Mouse (Mus musculus) mesoderm, embryonic 11.5 days (tissue): Measurements from ENCODE around the gene Bcap31.
A peak's percentile ranks its signal among the peaks of the same experiment; 100 is the strongest.
"Not testable (repeated sequence)": the region's sequence is repeated elsewhere in the genome, so short reads cannot be mapped to it uniquely, and the experiment has no call there.

Source experiments
- DNase-seq: peaks from one replicate; pipeline ENCODE4 v3.0.0-alpha.2; 2012; ENCODE audit warnings: low read depth, low spot score

Gene Bcap31

DNA sequence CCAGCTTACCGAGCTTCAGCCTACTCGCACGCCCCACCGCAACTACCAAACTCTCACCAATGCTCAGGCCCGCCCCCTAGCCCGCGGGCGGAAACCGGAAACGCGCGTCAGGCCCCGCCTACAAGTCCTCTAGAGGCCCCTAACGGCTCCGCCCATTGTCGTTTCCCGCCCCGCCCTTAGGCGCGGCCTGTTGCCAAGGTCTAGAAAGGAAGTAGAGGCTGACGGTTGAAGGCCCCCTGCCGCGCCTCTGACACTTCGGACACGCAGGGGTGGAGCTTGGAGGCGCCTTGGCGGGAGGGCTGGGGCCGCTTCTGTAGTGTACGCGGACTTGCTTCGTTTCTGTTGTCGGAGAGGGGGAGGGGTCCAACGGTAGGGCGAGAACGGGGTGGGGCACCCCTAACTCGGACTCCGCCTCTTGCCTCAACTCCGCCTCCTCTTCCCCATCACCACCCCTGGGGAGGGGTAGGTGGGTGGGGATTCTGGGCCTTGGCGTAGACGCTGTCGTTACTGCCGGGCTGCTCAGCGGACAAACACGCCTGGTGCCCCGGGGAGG lies at the start of gene Bcap31, which contains the start of gene Abcd1:
Gene Bcap31 (minus strand): TSS at position 67 of the 553 bp plus-strand sequence.
Gene Abcd1 (plus strand): TSS at position 489 of the 553 bp plus-strand sequence.
- peak; percentile 95 for DNase-seq

DNA sequence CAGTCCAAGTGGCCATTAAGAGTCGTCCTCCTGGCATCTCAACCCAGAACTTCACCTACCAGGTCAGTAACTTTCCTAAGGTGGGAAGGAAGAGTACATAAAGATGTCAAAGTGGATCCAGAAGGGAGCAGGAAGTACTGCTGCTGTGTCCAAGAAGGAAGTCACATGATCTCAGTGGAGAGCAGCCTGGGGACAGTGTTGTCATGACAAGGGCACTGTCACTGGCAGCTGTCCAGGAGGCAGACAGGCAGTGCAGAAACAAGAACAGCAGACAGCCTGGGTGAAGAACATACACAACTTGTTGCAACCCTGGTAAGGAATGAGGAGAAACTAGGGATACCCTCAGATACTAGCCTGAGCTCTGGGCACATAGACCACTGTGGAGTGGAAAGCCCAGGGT lies 49.3 kb upstream of the Bcap31 start:
- no peak for DNase-seq

DNA sequence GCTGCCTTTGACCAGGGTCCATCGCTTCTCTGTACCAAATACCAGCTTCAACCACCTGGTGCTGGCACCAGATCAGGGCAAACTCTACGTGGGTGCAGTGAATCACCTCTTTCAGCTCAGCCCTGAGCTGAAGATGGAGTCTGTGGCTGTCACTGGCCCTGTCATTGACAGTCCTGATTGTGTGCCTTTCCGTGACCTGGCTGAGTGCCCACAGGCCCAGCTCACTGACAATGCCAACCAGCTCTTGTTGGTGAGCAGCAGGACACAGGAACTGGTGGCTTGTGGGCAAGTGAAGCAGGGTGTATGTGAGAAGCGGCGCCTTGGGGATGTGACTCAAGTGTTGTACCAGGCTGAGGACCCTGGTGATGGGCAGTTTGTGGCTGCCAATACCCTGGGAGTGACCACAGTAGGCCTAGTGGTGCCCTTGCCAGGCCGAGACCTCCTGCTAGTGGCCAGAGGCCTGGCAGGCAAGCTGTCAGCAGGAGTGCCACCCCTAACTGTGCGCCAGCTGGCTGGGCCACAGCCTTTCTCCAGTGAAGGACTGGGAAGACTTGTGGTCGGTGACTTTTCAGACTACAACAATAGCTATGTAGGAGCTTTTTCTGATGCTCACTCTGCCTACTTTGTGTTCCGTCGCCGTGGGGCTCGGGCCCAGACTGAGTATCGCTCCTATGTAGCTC lies 42.8 kb upstream of the Bcap31 start:
- DNase-seq, result no peak

DNA sequence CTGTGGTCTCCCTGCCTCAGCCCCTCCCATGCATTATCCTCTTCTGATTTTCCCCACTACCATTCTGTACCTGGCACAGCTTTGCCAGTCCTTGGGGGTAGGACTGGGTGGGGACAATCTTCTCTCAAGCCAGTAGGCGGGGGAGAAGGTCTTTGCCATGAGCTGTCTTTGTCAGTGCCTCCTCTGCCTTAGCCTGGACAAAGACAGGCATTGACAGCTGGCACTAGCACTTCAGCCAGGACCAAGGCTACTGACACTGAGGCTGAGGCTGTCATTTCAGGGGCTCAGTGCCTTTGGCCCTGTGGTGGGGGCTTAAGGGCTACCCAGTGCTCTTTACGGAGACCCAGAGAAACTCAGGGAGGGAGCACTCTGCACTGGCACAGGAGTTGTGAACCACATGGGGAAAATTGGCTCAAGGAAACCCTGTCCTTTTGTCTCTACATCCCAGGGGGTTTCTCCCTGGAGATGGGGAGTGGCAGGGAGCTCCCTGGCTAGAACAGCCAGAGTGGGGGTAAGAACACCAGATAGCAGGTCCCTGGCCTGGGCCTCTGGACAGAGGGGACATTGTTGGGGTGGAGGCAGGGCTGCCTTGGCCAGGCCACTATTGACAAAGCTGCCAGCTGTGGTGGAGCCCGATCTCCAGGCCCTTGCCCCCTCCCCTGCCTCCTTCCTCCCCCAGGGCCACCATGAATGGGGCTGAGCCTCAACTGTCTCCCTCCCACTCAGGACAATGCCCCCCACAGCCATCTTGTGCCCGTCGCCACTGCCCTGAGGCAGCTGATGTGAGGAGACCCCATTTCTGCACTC lies 40.6 kb upstream of the Bcap31 start, which contains the start of gene Plxnb3:
Gene Plxnb3 (plus strand): TSS at position 757 of the 807 bp plus-strand sequence.
- DNase-seq, result no peak

DNA sequence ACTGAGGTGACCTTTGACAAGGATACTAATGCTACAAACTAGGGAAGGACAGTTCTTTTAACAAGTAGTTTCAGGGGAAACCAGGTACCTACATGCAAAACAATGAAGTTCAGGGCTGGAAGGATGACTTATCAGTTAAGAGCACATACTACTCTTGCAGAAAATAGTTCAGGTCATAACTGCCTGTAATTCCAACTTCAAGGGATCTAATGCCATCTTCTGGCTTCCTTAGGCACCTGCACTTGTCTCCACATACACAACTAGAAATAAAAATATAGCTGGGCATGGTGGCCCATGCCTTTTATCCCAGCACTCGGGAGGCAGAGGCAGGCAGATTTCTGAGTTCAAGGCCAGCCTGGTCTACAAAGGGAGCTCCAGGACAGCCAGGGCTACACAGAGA lies 33.0 kb upstream of the Bcap31 start:
- no peak for DNase-seq

DNA sequence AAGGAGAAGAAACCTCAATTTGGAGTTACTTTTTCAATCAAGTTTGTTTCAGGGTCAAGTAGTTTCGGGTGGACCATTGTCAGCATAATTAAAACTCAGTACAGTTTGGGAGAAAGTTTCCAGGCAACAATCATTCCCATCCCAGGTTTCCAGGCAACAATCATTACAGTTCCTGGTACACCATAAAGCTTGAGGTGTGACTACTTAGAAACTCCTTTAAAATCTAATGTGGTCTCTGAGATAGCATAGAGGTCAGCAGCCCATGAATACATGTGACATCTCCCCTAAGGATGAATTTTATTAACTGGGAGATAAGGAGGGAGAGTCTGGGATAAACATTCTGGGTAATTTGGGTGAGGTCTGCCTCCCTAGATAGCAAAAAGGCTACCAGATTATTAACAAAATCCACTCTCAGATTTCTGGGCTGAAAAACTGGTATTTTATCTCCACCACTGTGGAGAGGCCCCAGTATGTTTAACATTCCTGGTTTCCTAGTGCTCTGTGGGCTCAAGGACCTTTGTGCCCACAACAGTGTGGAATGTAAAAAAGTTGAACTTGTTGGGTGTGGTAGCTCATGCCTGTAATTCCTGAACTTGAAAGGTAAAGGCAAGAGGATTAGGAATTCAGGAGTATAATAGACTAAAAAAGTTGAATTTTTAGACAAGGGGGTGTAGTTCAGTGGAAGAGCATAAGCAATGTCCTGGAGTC lies 29.0 kb upstream of the Bcap31 start:
- DNase-seq, result no peak

DNA sequence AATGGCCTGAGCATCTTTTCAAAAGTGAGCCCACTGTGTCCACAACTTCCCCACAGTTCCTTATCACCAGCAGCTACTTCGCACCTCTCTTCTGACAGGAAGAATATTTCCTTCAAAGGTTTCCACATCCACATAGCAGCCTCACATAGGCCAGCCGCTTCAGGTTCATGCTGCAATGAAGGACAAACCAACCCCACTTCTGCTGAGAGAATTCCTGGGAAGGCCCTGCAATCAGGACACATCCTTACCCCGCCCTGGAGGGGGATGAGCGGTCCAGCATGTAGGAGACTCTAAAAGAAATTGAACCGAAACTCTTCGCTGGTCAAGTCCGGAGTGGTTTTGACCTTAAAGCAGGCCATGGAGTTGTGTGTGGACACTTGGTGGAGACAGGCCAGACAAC lies 23.9 kb upstream of the Bcap31 start:
- DNase-seq, result not testable (repeated sequence)

DNA sequence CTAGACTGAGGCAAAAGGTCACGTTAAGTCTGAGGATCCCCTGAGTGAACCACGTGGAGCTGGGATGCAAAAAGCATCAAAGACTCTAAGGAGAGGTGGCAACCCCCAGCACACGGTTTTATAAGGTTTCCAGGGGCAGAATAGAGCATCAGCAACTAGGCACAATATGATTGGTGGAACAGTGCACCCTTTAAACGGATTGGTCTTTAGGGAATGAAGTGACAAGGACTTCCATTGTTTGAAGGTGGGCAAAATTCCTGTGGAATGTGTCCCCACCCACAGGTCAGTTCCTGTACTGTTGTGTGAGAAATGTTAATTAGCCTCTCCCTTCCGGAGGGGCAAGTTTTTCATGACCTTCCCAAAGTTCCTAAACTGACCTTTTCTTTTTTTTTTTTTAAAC lies 23.2 kb upstream of the Bcap31 start:
- no peak for DNase-seq

DNA sequence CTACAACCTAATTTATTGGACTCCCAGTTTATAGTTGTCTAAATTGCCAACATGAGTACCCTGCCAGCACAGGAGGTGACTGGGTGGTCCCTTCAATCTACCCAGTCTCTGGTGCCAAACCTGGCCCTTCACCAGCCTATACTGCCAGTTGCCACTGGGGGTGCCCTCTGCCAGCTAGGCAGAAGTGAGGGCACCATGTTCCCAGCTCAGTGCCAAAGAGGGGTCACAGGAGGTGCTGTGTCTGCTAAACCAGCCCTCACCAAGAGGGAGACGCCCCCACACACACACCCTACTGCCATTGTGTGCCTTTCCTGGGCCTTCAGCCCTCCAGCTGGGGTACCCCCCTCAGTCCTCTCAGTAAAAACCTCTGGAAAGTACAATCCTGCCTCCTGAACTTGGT lies 22.2 kb upstream of the Bcap31 start:
- DNase-seq, result no peak

DNA sequence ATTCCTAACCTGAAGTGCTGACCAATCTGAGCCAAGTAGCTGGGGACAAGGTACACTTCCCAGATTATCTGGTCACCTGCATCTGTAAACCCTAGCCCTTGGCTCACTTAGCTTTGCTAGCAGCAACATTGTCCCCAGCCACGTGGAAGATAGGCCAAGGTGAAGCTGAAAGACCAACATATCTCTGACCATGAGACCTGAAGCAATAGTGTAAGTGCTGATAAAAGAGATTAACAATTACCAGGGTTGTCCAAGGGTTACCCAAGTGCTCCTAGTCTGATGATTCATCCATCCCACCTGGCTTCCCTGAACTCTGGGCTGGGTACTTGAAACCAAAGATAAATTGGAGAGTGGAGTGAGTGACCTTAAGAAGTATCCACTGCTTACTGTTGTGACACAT lies 14.9 kb upstream of the Bcap31 start:
- DNase-seq, result no peak

DNA sequence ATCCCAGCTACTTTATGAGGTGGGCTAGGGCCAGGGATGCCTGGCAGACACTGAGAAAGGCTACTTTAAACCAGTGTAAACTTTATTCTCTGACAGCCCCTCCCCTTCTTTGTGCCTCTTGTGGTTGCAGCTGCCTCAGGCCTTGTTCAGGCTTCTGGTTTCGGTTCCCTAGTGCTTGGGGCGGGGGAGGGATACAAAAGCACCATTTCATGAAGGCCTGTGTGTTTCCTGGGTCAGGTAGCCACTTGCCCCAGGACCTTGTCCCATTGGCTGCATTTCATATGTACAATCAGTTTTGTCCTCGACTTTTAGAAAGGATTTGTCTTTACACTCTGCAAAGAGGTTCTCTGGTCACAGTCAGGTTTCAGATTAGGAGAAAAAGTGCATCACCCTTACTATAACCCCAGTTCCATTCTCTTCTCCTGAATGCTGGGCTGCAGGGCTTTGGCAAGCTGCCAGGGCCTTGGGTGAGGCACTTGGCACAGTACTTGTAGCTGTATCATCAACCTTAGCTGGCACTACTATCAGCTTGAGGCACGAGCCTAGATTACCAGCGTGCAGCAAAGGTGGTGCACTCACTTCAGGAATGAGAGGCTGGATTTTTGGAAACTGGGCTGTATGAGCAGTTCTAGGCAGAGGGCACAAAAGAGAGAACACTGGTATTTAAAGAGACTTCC lies 2.8 kb upstream of the Bcap31 start:
- no peak for DNase-seq

DNA sequence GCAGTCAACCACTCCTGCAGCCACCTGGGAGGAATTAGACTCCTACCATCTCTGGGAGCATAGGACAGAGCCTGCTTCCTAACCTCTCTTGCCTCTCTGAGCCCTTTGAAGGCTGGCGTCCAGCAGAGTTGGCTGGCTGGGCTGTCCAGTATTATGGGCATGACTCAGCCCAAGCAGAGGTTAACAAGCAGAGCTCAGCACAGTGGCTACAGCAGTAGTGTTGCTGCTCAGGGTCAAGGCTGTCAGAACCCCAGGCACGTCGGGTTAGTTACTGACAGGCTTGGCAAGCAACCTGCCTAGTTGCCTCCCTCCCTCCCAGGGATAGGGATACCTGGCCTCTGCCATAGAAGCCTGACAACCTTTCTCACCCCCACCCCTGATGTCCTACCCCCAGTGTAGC lies 2.3 kb upstream of the Bcap31 start:
- no peak for DNase-seq

DNA sequence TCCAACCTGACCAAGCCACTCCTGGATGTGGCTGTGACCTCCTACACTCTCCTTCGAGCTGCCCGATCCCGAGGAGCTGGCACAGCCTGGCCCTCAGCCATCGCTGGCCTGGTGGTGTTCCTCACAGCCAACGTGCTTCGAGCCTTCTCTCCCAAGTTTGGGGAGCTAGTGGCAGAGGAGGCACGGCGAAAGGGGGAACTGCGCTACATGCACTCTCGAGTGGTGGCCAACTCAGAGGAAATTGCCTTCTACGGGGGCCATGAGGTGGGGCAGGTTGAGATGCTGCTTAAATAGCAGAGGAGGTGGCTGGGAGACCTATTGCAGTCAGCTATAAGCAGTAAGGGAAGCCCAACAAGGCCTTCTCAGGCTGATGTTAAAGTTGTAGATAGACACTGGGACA lies 1.7 kb upstream of the Bcap31 start:
- no peak for DNase-seq

DNA sequence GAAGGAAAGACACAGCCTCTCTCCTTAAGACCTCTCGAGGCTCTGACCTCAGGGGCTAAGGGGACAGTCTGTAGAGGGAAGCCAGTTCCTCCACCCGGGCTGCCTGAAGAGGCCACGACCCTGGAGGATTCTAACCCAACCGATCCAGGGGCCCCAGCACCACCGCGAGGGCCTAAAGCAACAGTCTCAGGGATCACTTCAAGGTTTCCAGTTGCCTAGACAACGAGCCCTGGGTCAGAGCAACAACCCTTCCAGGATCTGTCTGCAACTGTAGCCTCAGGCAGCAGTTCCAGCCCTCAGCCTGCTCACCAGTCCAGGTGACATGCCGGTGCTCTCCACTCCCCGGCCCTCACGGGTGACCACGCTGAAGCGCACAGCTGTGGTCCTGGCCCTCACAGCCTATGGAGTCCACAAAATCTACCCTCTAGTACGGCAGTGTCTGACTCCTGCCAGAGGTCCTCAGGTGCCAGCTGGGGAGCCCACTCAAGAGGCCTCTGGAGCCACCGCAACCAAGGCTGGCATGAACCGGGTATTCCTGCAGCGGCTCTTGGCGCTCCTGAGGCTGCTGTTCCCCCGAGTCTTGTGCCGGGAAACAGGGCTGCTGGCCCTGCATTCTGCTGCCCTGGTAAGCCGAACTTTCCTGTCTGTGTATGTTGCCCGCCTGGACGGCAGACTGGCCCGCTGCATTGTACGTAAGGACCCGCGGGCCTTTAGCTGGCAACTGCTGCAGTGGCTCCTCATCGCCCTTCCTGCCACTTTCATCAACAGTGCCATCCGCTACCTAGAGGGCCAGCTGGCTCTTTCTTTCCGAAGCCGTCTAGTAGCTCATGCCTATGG lies 952 bp upstream of the Bcap31 start:
- DNase-seq, result no peak

DNA sequence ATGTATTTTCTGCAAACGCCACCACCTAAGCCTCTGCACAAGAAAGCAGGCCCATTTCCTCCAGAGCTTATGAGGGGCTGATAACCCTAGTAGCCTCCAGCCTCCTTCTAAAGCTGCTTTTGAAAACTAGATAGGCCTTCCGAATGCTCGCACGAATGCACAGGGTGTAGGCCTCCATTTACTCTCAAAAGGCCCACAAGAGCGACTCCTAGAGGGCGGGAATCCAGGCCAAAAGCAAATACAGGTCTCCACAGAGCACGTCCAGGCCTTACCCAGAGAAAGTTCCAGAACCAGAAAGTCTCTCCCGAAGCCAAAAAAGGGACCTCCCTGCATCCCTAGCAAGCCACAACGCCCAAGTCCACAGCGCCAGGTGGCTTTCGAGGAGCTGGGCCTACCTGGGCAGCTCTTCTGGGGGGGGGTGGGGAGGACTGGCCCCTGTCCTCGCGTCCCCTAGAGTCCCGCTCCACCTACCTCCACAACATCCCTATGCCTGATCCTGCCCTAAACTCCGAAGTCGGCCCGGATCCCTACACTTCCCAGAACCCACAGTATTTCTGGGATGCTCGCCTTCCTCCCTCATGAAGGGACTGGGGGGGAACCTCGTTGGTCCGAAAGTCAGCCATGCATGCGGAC lies 383 bp downstream of the Bcap31 start:
- peak; percentile 6 for DNase-seq

DNA sequence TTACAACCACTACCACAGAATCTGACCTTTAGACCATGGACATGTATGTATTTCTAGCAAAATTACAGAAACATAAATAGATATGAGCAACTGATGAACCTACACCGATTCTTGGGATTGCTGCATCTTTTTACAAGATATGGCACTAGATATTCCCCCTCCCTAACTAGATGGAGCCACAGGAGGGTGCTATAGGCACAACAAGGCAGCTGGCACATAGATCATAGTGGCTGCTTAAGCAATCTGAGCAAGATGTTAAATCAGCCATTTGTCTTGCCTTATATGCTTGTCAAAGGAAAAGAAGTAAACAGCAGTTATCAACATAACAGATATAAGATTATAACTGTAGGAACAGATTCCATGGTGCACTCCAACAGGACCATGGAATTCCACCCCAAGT lies 15.5 kb downstream of the Bcap31 start:
- no peak for DNase-seq

DNA sequence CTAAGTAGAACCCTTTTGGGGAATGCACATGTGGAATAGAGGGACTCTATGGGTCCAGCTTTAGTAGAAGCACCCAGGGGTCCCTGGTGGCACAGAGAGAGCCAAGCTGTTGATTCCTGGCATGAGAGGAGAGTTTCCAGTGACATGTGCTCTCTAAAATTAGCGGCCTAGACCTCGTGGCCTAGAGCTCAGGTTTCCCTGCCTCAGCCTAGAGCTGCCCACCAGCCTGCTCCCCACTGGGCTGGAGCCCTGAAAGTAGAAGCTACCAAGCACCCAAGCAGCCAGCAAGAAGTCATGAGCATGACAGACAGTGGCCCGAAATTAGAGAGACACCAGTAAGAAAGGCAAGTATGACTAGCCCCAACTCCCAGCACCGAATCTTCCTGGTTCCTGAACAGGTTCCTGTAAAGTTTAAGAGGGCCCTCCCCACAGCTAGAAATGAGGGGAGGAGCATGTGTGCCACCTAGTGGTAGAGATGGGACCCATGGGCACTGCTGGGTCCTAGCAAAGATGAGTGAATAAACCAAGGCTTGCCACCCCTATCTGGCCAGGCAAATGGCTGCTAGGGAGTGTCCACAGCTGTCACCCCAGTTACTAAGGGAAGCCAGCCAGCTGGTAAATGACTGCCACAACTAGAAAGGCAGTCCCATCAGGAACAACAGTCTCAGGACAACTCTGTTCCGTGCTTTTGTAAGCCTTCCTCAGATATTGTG lies 24.9 kb downstream of the Bcap31 start:
- DNase-seq, result no peak

DNA sequence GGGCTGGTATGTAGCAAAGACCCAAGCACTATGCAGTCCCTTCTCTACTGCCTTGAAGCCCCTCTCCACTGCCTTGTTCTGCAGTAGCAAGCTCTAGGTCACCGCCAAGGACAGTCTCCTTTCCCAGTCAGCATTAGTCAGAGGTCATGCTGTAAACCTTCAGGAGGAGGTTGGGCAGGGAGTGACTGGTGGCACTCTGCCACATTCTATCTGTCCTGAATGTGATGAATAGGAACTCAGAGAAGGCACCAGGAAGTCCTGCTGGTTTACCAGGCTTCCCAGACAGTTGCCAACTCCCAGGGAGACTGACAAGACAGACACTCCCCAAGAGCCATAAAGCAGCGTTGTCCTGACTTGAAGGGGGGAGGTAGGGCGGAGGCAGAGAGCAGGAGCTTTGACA lies 30.3 kb downstream of the Bcap31 start:
- DNase-seq, result no peak

DNA sequence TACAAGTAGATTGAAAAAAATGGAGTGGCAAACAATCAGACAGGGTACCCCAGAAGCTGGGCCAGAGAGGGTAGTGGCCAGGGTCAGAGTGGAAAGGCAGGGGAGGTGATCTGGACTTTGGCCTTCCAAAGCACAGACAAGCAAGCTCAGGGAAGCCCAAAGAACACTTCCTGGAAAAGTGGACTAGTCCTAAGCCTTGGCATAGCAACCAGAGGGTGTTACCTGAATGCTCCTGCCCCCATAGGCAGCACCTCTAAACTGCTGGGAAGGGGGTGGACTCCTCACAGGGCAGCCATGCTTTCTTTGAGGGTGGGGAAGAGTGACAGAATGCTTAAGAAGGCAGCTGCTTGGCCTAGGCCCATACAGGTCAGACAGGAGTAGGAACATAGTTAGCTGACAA lies 31.0 kb downstream of the Bcap31 start:
- DNase-seq, result no peak

DNA sequence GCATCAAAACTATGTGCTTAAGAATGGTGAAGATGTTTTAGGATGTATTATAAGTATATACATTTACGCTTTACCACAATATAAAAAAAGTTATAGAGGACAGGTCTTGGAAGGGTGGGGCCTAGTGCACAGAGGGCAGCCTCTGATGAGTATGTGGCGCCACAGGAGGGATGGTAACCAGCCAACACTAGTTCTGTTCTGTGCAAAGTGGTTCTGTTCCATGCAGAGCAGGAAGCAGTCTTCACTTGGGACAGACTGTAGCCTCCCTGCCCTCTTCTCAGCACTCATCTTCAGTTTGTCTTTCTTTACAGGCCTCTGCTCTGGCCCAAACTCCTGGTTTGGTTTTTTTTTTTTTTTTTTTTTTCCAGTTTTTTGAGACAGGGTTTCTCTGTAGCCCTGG lies 31.8 kb downstream of the Bcap31 start:
- no peak for DNase-seq
